Mouse (Mus musculus): ENCODE measurements around the gene Bbs7. TPM values are rescaled to one million over a fixed set of nuclear protein-coding genes. Genes with fewer than 3 reads are reported as not detected.
A peak's percentile ranks its signal among the peaks of the same experiment; 100 is the strongest.

Bbs7 gene
- total and polyA plus RNA-seq, 3 experiments: 2.0 to 16.5 (median 12.2) TPM

GRCm38 (mm10) chr3:36598811-36599210, 14.5 kb downstream of the Bbs7 start:
- Histone ChIP-seq H3K9me3 (replicated peaks) (no peaks in the 10 kb centered on the region), H3K27me3 (ENCODE audit: insufficient read depth, low read length) (no peaks in the 10 kb centered on the region), H3K4me3 (ENCODE audit: low read depth, low read length) (no peak overlapping the region), H3K36me3 (replicated peaks) (peaks cover 9% of the 10 kb centered on the region), H3K4me1 (ENCODE audit: insufficient read depth, low read depth, low read length) (no peaks in the 10 kb centered on the region)
- TF ChIP-seq GATA1 (IDR thresholded peaks at IDR 0.05; ENCODE audit: borderline replicate concordance, low read length): no peak
- no peak for TF ChIP-seq CTCF (IDR thresholded peaks at IDR 0.05; ENCODE audit: low read depth, low read length)
- TF ChIP-seq GATA2 (IDR thresholded peaks at IDR 0.05; ENCODE audit: borderline replicate concordance, low read depth, low read length): no peak
- no peak for TF ChIP-seq POLR2AphosphoS5 (IDR thresholded peaks at IDR 0.05; ENCODE audit: insufficient replicate concordance, low read depth, low read length)
- no peak for TF ChIP-seq TAL1 (conservative IDR thresholded peaks at IDR 0.05; ENCODE audit: low read depth, low read length)
- DNase-seq (ENCODE audit: low spot score) (no peak), ATAC-seq (ENCODE audit: extremely low read depth, insufficient number of reproducible peaks, low FRiP score, poor library complexity, severe bottlenecking) (no peak)

DNA sequence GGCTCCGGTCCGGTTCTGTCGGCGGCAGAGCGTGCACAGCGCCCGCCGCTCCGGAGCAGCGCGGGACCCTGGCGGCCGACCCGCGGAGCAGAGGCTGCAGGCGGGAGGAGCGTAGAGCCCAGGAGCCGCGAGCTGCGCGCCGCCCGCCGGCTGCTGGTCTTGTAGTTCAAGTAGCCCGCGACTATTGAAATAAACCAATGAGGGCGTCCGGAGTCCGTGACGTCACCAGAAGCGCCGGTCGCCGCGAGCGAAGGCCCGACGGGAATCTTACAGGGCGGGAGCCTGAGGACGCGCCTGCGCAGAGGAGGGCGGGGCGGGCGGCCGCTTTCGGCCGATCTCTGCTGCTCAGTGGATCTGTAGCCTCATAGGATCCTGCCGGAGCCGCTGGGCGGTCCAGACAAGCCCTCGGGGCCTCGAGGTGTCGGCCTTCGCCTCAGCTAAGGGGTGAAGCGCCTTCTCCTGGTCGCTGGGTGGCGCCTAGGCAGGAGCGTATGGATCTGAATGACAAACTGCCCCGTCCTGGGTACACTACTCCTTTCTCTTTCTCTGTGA, 41.4 kb downstream of the Bbs7 start, which contains the start of gene Ccna2:
Gene Ccna2 (minus strand): TSS at position 324 of the 552 bp plus-strand sequence.
- DNase-seq (ENCODE audit: low spot score) (peak; percentile 78), ATAC-seq (ENCODE audit: extremely low read depth, insufficient number of reproducible peaks, low FRiP score, poor library complexity, severe bottlenecking) (peak; percentile 98)
- TF ChIP-seq GATA2 (IDR thresholded peaks at IDR 0.05; ENCODE audit: borderline replicate concordance, low read depth, low read length): no peak
- 0 out of 2 replicates have a peak, but pooled peaks have one; percentile 26 for TF ChIP-seq CTCF (IDR thresholded peaks at IDR 0.05; ENCODE audit: low read depth, low read length)
- TF ChIP-seq GATA1 (IDR thresholded peaks at IDR 0.05; ENCODE audit: borderline replicate concordance, low read length): no peak
- H3K4me1 ChIP-seq (ENCODE audit: insufficient read depth, low read depth, low read length): peaks cover 33% of the 10 kb centered on the region
- peak within 1 kb of the TSS; percentile 94 for H3K4me3 ChIP-seq (ENCODE audit: low read depth, low read length)
- no peaks in the 10 kb centered on the region for H3K27me3 ChIP-seq (ENCODE audit: insufficient read depth, low read length)
- H3K9me3 ChIP-seq (replicated peaks): no peaks in the 10 kb centered on the region
- H3K36me3 ChIP-seq (replicated peaks): peaks cover 35% of the 10 kb centered on the region

DNA sequence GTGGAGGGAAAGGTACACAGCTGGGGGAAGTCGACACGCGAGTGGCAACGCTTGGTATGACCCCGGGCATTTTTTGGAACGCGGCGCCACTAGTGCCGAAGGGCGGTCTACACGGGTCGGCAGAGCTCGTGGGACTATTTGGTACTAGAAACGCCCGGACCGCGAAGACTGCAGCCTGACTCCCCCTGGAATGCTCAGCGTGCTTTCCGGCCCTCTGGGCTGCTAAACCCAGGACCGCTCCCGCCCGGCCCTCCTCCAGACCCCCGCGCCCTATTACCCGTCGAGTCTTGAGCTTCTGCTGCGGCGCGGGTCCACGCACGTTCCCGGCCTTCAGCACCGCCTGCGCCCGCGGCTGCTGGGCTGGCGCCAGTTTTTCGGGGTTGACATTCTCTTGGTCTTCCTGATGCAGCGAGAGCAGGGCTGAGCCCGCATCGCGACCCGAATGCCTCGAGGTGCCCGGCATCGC, 41.9 kb downstream of the Bbs7 start:
- Histone ChIP-seq H3K27me3 (ENCODE audit: insufficient read depth, low read length) (no peaks in the 10 kb centered on the region), H3K9me3 (replicated peaks) (no peaks in the 10 kb centered on the region), H3K36me3 (replicated peaks) (peaks cover 41% of the 10 kb centered on the region), H3K4me3 (ENCODE audit: low read depth, low read length) (peak overlapping the region; percentile 94), H3K4me1 (ENCODE audit: insufficient read depth, low read depth, low read length) (peaks cover 35% of the 10 kb centered on the region)
- TF ChIP-seq GATA1 (IDR thresholded peaks at IDR 0.05; ENCODE audit: borderline replicate concordance, low read length) (no peak), GATA2 (IDR thresholded peaks at IDR 0.05; ENCODE audit: borderline replicate concordance, low read depth, low read length) (no peak), CTCF (IDR thresholded peaks at IDR 0.05; ENCODE audit: low read depth, low read length) (no peak), POLR2AphosphoS5 (IDR thresholded peaks at IDR 0.05; ENCODE audit: insufficient replicate concordance, low read depth, low read length) (no peak), TAL1 (conservative IDR thresholded peaks at IDR 0.05; ENCODE audit: low read depth, low read length) (no peak)
- ATAC-seq (ENCODE audit: extremely low read depth, insufficient number of reproducible peaks, low FRiP score, poor library complexity, severe bottlenecking): no peak
- DNase-seq (ENCODE audit: low spot score): peak; percentile 4

DNA sequence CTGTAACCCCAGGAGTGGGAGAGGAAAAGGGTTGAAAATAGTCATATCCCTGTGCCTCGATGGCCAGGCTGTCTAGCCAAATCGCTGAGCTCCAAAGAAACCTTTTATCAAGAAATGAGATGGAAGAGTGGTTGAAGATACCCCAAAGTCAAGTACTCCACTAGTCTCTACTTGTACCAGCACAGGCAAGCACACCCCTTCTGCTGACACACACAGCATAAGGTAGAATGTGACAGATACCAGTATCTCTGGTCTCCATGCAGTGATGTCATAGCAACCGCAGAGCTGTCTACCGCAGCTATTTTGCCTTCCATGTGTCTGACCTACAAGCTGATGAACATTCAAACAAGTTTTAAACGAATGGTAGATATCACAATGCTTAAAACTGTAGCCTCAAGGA, 43.4 kb downstream of the Bbs7 start:
- Histone ChIP-seq H3K4me1 (ENCODE audit: insufficient read depth, low read depth, low read length) (peaks cover 36% of the 10 kb centered on the region), H3K9me3 (replicated peaks) (no peaks in the 10 kb centered on the region), H3K27me3 (ENCODE audit: insufficient read depth, low read length) (no peaks in the 10 kb centered on the region), H3K4me3 (ENCODE audit: low read depth, low read length) (peak overlapping the region; percentile 94; the same call in 1 of the 2 replicates), H3K36me3 (replicated peaks) (peaks cover 50% of the 10 kb centered on the region)
- TF ChIP-seq CTCF (IDR thresholded peaks at IDR 0.05; ENCODE audit: low read depth, low read length) (no peak), TAL1 (conservative IDR thresholded peaks at IDR 0.05; ENCODE audit: low read depth, low read length) (no peak), POLR2AphosphoS5 (IDR thresholded peaks at IDR 0.05; ENCODE audit: insufficient replicate concordance, low read depth, low read length) (no peak), GATA1 (IDR thresholded peaks at IDR 0.05; ENCODE audit: borderline replicate concordance, low read length) (no peak), GATA2 (IDR thresholded peaks at IDR 0.05; ENCODE audit: borderline replicate concordance, low read depth, low read length) (no peak)
- no peak for ATAC-seq (ENCODE audit: extremely low read depth, insufficient number of reproducible peaks, low FRiP score, poor library complexity, severe bottlenecking)
- DNase-seq (ENCODE audit: low spot score): no peak

DNA sequence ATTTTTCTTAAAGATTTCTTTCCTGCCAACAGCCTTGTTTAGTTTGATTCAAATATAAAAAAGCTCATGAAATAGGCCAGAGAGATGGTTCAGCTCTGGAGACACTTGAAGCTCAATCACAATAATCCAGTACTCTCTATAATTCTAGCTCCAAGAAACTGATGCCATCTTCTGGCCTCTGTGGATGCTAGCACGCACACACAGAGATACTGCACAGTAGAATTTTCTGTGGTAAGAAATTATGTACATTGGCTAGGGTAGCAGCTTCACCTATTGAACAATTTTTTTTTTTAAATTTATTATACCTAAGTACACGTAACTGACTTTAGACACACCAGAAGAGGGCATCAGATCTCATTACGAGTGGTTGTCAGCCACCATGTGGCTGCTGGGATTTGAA, 49.6 kb downstream of the Bbs7 start:
- TF ChIP-seq CTCF (IDR thresholded peaks at IDR 0.05; ENCODE audit: low read depth, low read length): no peak
- no peak for TF ChIP-seq TAL1 (conservative IDR thresholded peaks at IDR 0.05; ENCODE audit: low read depth, low read length)
- TF ChIP-seq POLR2AphosphoS5 (IDR thresholded peaks at IDR 0.05; ENCODE audit: insufficient replicate concordance, low read depth, low read length): no peak; the same call in 1 of the 2 replicates
- no peak for TF ChIP-seq GATA1 (IDR thresholded peaks at IDR 0.05; ENCODE audit: borderline replicate concordance, low read length)
- TF ChIP-seq GATA2 (IDR thresholded peaks at IDR 0.05; ENCODE audit: borderline replicate concordance, low read depth, low read length): no peak
- no peaks in the 10 kb centered on the region for H3K9me3 ChIP-seq (replicated peaks)
- no peaks in the 10 kb centered on the region for H3K27me3 ChIP-seq (ENCODE audit: insufficient read depth, low read length)
- DNase-seq (ENCODE audit: low spot score) (no peak), ATAC-seq (ENCODE audit: extremely low read depth, insufficient number of reproducible peaks, low FRiP score, poor library complexity, severe bottlenecking) (no peak)
- peaks cover 83% of the 10 kb centered on the region for H3K36me3 ChIP-seq (replicated peaks)
- peaks cover 17% of the 10 kb centered on the region for H3K4me1 ChIP-seq (ENCODE audit: insufficient read depth, low read depth, low read length)
- no peak overlapping the region for H3K4me3 ChIP-seq (ENCODE audit: low read depth, low read length)

- Histone ChIP-seq H3K4me3 (ENCODE audit: low read depth, low read length) (no peak overlapping the region), H3K36me3 (replicated peaks) (peaks cover 85% of the 10 kb centered on the region), H3K4me1 (ENCODE audit: insufficient read depth, low read depth, low read length) (peaks cover 4% of the 10 kb centered on the region; the same call in 1 of the 2 replicates), H3K9me3 (replicated peaks) (no peaks in the 10 kb centered on the region), H3K27me3 (ENCODE audit: insufficient read depth, low read length) (no peaks in the 10 kb centered on the region)
- ATAC-seq (ENCODE audit: extremely low read depth, insufficient number of reproducible peaks, low FRiP score, poor library complexity, severe bottlenecking) (no peak), DNase-seq (ENCODE audit: low spot score) (no peak)
- TF ChIP-seq TAL1 (conservative IDR thresholded peaks at IDR 0.05; ENCODE audit: low read depth, low read length) (no peak), GATA1 (IDR thresholded peaks at IDR 0.05; ENCODE audit: borderline replicate concordance, low read length) (no peak), POLR2AphosphoS5 (IDR thresholded peaks at IDR 0.05; ENCODE audit: insufficient replicate concordance, low read depth, low read length) (no peak), CTCF (IDR thresholded peaks at IDR 0.05; ENCODE audit: low read depth, low read length) (no peak), GATA2 (IDR thresholded peaks at IDR 0.05; ENCODE audit: borderline replicate concordance, low read depth, low read length) (no peak)
Observed at GRCm38 (mm10) chr3:36559606-36560005, 53.7 kb downstream of the Bbs7 start.

Data from G1E (cell line).